Mouse (Mus musculus) stomach, embryonic 14.5 days (tissue): ENCODE results near the gene 9030025P20Rik. TPM values are rescaled to one million over a fixed set of nuclear protein-coding genes. Genes with fewer than 3 reads are reported as not detected.

Experiments used
- polyA plus RNA-seq: library from polyadenylated mRNA; unstranded; fragments of >200 nt; fragmentation: Nextera tagmentation; extraction: Ambion mirVana; gene quantifications from 2 replicates; pipeline ENCODE4 v1.2.1, GENCODE M21; 2014

9030025P20Rik gene
- polyA plus RNA-seq, 1 experiment from 2014 or later = 9.8 TPM

Other genes starting within 250 kb of the 9030025P20Rik start
- 6.2 and 6.7 TPM in 2 replicates for gene Wdr27, start 35.3 kb upstream of the 9030025P20Rik start, polyA plus RNA-seq
- 35.5 and 40.5 TPM in 2 replicates for gene 1600012H06Rik, start 35.3 kb upstream of the 9030025P20Rik start, polyA plus RNA-seq
- 42.1 and 55.0 TPM in 2 replicates for gene Phf10, start 17.2 kb upstream of the 9030025P20Rik start, polyA plus RNA-seq
- 0.56 TPM in 1 of 2 replicates, not detected in the other for gene Gm3417, start 322 bp downstream of the 9030025P20Rik start, polyA plus RNA-seq
- 4.2 and 4.7 TPM in 2 replicates for gene Gm3435, start 31.7 kb downstream of the 9030025P20Rik start, polyA plus RNA-seq
- gene Ermard, start 62.7 kb downstream of the 9030025P20Rik start, polyA plus RNA-seq = 80.8 and 97.4 TPM in 2 replicates
- not detected in 2 replicates for gene Tcte3, start 63.0 kb downstream of the 9030025P20Rik start, polyA plus RNA-seq
- gene Gm3448, start 63.1 kb downstream of the 9030025P20Rik start, polyA plus RNA-seq = 4.7 and 5.0 TPM in 2 replicates